Mouse (Mus musculus) bone marrow, adult 2 months (tissue): ENCODE measurements around the gene Ryr1. TPM values are rescaled to one million over a fixed set of nuclear protein-coding genes. Genes with fewer than 3 reads are reported as not detected.

Source experiments
- H3K27ac ChIP-seq: fragments of 200-500 bp; 2 replicates; pipeline ENCODE4 v1.5.1; 2012; ENCODE audit warnings: low read depth, mild to moderate bottlenecking, control low read depth, inconsistent platforms, low read length; ENCODE audit not compliant: control insufficient read depth, poor library complexity, insufficient read depth
- H3K4me1 ChIP-seq: fragments of 200-500 bp; 2 replicates; pipeline ENCODE4 v1.6.1; 2011; ENCODE audit warnings: low read length; ENCODE audit not compliant: control insufficient read depth, insufficient read depth
- H3K4me3 ChIP-seq: fragments of 200-500 bp; replicated peaks from 2 replicates; pipeline ENCODE3; 2011; ENCODE audit warnings: mild to moderate bottlenecking, low read depth, low read length, control low read depth; ENCODE audit not compliant: control insufficient read depth
- CTCF ChIP-seq: fragments of 200-500 bp; IDR thresholded peaks from 2 replicates; pipeline ENCODE4 v1.5.1; 2011; ENCODE audit warnings: low read length, control low read depth; ENCODE audit not compliant: control insufficient read depth, insufficient read depth
- POLR2A ChIP-seq: fragments of 200-500 bp; IDR thresholded peaks from 2 replicates; pipeline ENCODE4 v1.6.1; 2011; ENCODE audit warnings: low read depth, mild to moderate bottlenecking, control low read depth, low read length, borderline replicate concordance; ENCODE audit not compliant: control insufficient read depth
- WGBS: fragments of 180-500 bp; shearing (Covaris S2); methylation state at CpG from one replicate; pipeline ENCODE4 v1.1.7; 2018; 5-methylcytosine and 5-hydroxymethylcytosine counted together
- polyA plus RNA-seq: library from polyadenylated mRNA; stranded (reverse); fragments of >200 nt; gene quantifications from 2 replicates; pipeline ENCODE4 v1.2.4, GENCODE M21; 2011; ENCODE audit warnings: low replicate concordance; ENCODE audit not compliant: missing spikeins, insufficient read depth, insufficient read length

The Ryr1 gene
- polyA plus RNA-seq, 1 experiment, result 2.7 TPM

DNA sequence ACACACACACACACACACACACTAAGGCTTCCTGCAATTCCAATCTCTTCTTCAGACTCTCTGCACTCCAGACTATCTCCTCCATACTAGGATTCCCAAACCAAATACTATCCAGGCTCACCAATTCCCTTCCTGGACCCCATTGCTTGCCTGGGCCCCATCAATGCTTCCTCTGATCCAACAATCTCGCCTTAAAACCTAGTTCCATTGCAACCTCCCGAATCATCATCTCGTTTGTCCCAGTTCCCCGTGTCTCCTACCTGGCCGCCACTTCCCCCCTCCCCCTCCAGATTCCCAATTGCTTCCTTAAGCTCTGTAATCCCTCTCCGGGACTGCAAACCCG is 163.4 kb downstream of the Ryr1 start:
- under 1% methylated on average over 7 of the region's 7 CpGs for WGBS
- peaks cover 2% of the 10 kb centered on the region for H3K4me1 ChIP-seq
- H3K4me3 ChIP-seq, result peak overlapping the region; percentile 93
- H3K27ac ChIP-seq, result peak overlapping the region; percentile 90
- TF ChIP-seq POLR2A (no peak), CTCF (no peak)

DNA sequence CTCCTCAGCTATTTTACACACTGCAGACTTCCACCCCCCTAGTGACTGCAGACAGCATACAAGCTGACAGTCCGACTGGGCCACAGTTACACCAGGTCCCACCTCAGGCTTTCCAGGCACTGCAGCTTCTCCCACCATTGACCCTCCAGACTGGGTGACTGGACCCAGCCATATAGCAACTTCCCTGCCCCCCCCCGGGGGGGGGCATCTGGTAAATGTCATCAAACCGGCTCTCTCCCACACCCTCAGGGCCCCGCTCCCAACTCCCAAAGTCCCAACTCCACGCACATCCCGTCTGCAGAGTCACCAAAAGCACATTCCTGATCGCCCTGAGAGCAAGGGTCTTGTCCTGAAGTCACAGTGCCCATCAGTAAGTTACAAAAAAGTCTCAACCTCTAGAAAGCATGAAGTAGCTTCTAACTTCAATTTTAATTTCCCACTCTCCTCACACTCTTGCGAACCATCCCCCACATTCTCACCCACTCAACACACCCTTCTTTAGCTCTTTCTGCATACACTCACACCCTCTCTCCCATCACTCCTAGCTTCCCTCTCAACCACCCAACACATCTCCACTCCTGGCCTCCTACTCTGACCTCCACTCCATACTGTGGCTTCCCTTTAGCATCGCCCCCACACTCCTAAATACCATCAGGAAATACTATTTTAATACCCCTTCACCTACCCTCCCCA is 164.5 kb downstream of the Ryr1 start:
- peak overlapping the region; percentile 68 for H3K4me3 ChIP-seq
- no peak for TF ChIP-seq CTCF
- no peak for TF ChIP-seq POLR2A
- H3K4me1 ChIP-seq, result peaks cover 2% of the 10 kb centered on the region
- H3K27ac ChIP-seq, result no peak overlapping the region
- 44% methylated on average over 9 of the region's 9 CpGs for WGBS

DNA sequence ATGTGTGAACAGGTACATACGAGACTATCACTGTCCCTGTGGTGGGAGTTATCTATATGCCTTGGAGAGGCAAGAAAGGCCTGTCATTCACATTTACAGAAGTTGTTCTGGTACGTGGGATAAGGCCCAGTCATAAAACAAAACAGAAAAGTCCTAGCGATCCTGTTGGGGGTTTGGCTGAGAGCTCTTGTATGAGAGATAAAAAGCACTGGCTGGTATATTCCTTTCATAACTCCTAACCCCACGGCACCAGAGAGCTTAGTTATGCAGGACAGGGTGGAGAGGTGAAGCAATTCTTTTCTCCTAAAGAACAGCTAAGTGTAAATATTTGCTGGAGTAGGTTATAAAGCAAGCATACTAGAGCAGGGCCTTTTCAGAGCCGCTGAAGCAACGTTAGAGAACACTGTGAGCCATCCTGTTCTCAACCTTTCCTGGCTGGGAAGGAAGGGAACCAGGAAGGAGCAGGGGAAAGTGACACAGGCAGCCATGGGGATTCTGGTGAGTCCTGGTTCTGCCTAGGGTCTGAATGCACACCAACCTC is 165.4 kb downstream of the Ryr1 start:
- TF ChIP-seq POLR2A (no peak), CTCF (no peak)
- H3K4me3 ChIP-seq, result no peak overlapping the region
- peaks cover 2% of the 10 kb centered on the region for H3K4me1 ChIP-seq
- H3K27ac ChIP-seq, result no peak overlapping the region
- WGBS, result 20% methylated on average over 6 of the region's 6 CpGs

DNA sequence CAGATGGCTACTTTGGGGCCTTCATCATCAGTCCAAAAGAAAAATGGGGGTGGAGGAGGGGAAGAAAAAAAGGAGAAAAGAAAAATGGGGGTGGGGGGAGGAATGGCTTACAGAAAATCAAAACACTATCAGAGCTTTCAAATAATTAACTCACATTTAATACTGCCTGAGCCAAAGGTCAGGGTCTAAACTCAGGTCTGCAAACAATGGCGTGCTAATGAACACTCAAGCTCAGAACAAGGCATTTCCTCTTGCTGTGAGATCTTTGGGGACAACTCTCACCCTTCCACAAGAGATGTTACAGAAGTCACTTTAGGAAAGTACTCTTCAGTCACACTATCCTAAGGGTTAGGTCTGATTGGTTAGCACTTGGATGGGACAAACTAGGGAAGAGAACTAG is 166.2 kb downstream of the Ryr1 start:
- peaks cover 4% of the 10 kb centered on the region for H3K4me1 ChIP-seq

DNA sequence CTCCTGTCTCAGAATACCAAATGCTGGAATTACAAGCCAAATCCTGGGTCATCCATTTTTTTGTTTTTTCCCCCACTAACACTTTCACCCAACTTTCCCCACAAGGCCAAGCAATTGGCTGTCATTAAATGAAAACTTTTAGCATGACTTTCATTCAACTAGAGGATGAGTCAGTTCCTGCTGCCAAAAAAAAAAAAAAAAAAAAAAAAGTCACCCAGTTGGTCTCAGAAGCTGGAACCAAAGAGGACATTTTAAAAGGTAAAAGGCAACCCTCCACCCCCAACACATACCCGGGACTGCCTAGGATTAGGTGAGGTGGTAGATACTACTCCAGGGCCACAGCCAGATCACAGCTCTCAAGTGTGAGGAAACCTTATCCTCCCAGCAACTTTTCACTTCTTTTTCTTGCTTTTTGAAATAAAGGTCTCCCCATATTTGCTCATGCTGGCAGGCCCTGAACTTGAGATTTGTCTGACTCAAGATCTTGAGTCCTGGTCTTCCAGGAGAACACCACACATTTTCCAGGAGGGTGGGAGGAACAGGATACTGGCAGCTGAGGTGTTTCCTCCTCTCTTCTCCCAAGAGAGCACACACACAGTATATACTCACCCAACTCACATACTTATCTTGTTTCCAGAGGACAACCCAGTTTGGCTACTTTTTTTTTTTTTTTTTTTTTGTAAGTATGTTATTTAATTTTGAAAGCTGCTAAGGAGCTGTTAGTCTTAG is 166.8 kb downstream of the Ryr1 start:
- Histone ChIP-seq H3K4me1 (peaks cover 4% of the 10 kb centered on the region), H3K27ac (no peak overlapping the region), H3K4me3 (no peak overlapping the region)
- 23% methylated on average over 1 of the region's 1 CpGs for WGBS
- TF ChIP-seq CTCF (no peak), POLR2A (no peak)

More for the DNA sequence above, 166.2 kb downstream of the Ryr1 start:
- H3K4me3 ChIP-seq, result no peak overlapping the region
- WGBS, result 83% methylated on average over 1 of the region's 1 CpGs
- H3K27ac ChIP-seq, result no peak overlapping the region
- TF ChIP-seq POLR2A (no peak), CTCF (no peak)

GRCm38 (mm10) chr7:28957286-28957685 is 167.7 kb downstream of the Ryr1 start:
- Histone ChIP-seq H3K27ac (no peak overlapping the region), H3K4me3 (no peak overlapping the region), H3K4me1 (peaks cover 4% of the 10 kb centered on the region)
- TF ChIP-seq CTCF (no peak), POLR2A (no peak)
- 77% methylated on average over 6 of the region's 6 CpGs for WGBS

DNA sequence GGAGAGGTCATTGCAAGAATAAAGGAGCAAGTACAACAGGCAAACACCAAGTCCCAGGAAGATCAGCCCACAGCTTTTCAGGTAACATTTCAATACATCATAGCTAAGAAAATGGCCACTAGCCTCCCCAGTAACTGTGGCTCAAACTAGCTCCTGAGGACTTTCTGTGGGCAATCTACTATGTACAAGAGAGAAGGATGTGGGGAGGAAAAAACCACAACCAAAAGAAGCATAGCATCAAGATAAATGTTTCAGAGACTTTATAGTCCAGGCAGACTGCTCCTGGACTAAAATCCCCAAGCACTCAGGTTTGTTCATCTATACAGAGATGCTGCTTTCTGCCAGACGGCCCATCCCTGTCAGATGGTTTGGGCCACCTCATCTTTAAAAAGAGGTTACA is 168.7 kb downstream of the Ryr1 start:
- Histone ChIP-seq H3K4me3 (no peak overlapping the region), H3K4me1 (peaks cover 4% of the 10 kb centered on the region), H3K27ac (no peak overlapping the region)
- TF ChIP-seq CTCF, result no peak
- TF ChIP-seq POLR2A, result no peak
- 60% methylated on average over 1 of the region's 1 CpGs for WGBS

DNA sequence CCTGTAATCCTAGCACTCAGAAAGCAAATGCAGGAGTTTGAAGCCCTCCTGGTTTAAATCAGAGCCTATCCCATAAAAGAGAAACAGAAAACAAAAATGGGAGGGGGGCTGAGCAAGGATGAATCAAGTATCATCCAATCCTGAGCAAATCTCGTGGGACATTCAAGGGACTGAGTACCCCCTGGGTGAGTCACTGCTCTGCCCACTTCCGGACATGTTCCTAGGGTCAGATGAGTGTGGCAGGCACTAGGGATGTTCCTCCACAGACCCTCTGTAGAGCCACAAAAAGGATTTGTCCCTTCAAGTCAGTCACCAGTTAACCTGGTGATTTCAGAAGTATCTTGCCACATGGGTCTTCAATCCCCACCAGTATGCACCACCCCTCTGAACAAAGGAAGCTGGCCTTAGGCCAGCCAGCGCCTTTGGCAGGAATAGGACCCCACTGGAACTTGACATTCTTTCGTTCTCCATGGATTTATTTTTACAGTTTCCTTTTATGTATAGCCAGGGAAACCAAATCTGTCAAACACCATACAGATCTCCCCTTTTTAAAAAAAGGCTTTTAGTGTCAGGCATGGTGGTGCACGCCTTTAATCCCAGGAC is 169.6 kb downstream of the Ryr1 start:
- no peak overlapping the region for H3K4me3 ChIP-seq
- no peak for TF ChIP-seq CTCF
- no peak for TF ChIP-seq POLR2A
- WGBS, result 53% methylated on average over 5 of the region's 5 CpGs
- H3K4me1 ChIP-seq, result peaks cover 4% of the 10 kb centered on the region
- no peak overlapping the region for H3K27ac ChIP-seq
